Mouse (Mus musculus): ENCODE measurements around the gene Fign.

The Fign gene

GRCm38 (mm10) chr2:64097937-64098617, at the start of gene Fign:
TSS of gene Fign (minus strand) at chr2:64098038.
- CTCF ChIA-PET: no interaction called here

DNA sequence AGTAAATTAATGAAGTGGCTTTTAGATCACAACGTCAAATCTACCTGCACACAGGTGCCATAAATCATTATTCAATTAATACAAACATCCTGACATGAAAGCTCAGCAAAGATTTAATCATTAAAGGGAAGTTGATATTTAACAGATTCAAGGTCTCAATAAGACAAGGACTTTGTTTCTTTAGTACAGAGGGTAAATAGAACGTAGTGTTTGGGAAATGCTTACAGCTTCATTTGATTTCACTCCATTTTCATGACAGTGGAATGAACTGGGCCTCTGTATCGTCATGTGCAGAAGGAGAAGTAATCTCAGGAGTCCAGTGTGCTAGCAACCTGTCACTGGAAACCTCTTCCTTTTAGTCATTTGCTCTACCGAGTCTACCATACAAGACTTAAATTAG, 35.8 kb upstream of the Fign start:
- CTCF ChIA-PET: no interaction called here

DNA sequence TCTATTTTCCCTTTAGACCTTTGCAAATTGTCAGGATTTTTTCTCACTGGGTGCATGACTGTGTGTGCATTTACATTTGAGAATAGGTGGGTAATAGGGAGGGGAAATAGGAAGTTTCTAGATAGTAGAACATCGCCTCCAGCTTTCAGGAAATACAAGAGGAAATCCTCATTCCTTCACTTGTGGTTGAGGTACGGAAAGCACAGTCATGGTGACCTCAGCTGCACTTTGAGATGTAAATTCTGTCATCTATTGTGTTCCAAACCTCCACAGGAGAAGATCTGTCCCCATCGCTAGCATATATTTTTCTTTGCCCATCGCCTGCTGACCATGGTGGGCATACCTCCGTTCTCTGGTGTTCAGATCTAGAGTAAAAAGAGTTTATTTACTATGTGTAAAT, 22.7 kb upstream of the Fign start:
- CTCF ChIA-PET: no interaction called here

DNA sequence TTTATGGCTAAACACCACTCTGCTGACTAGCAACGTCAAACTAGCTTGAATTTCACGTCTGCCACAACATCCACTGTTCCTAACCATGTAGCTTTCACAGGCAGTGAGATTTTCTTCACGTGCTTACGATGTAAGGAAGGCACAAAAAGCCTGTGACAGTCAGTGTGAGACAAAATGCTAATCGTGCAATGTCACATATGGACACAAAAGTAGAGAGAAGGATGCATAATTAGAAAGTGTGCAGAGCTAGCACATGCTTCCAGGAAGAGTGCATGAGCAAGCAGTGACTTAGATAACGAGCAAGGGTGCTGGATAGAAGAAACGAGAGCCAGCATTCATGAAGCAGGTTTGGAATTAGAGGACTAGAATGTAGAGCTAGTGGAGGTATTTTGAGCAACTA, 18.8 kb upstream of the Fign start:
- CTCF ChIA-PET: no interaction called here

GRCm38 (mm10) chr2:64111133-64111532, 13.3 kb upstream of the Fign start:
- CTCF ChIA-PET: no interaction called here

- CTCF ChIA-PET: no interaction called here
Observed at GRCm38 (mm10) chr2:64109860-64110259, 12.0 kb upstream of the Fign start.

- CTCF ChIA-PET: no interaction called here
Observed at GRCm38 (mm10) chr2:64108040-64108439, 10.2 kb upstream of the Fign start.

DNA sequence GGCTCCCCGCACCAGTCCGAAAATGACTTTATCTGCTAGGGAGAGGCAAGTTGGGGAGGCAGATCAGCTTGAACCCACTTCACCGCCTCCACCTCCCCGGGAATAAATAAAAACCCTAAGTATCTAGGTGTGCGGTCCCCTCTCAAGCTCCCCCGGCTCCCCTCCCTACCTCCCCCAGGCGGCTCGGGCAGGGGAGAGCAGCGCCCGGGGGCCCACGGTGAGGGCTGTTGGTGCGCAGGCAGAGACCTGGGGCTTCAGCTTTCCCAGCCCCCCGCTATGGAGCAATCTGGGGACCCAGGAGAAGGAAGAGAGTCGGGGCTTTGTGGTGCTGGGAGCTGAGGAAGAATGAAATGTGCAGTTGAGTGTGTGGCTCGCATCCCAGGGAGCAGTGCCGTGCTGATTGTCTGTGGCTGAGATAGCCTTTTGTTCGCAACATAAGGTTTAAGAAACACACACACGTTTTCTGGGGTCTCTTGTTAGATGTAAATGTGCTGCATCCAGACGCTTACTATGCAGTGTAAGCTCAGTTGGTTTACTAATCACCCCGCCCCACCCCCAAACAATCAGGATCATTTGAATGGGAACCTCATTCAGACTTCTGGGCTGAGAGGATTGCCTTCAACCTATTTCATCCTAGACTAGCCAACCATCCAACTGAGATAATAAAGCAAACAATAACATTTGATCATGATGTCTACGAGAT, 931 bp upstream of the Fign start:
- CTCF ChIA-PET: no interaction called here

DNA sequence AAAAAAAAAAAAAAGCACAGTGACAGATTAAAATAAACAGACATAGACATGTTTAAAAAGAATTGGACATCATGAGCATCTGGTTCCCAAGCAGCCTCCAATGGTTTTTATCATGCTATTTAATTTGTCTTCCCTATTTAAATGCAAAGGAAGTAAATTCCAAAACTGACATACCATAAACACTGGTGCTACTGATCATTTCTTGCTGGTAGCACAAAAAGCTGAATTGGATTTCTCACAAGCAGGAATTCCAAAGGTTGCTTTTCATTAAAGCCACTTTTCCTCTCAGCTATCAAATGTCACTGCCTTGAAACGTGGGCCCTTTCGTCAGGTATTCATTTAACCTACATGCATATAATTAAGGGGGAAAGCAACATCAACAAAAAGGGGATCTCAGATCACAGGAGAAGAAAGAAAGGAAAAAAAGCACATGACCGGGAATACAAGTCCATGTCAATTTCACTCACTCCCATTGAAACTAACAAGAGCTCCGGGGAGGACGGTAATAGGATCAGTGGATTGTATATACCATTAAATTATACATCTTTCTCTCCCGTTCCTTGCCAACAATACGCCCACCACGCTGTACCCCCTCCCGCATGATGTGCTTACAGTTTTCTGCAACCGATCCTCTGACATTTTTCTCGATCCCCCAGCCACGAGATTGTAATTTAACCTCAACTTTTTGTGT, 972 bp downstream of the Fign start:
- CTCF ChIA-PET: no interaction called here

GRCm38 (mm10) chr2:64096176-64096575, 1.7 kb downstream of the Fign start:
- CTCF ChIA-PET: no interaction called here

- CTCF ChIA-PET: no interaction called here
Observed at GRCm38 (mm10) chr2:64095561-64095960, 2.3 kb downstream of the Fign start.

- CTCF ChIA-PET: interaction anchor here (0.7 kb wide), 1 partner anchor 446 kb away, joined by 20 read pairs; no protein-coding TSS in a partner anchor
Observed at GRCm38 (mm10) chr2:64093087-64093486, 4.8 kb downstream of the Fign start.

GRCm38 (mm10) chr2:64083853-64084427, 13.9 kb downstream of the Fign start:
- CTCF ChIA-PET: interaction anchor here (0.6 kb wide), 1 partner anchor 8 kb away, joined by 3 read pairs; no protein-coding TSS in a partner anchor

GRCm38 (mm10) chr2:64079765-64080164, 18.1 kb downstream of the Fign start:
- CTCF ChIA-PET: no interaction called here

DNA sequence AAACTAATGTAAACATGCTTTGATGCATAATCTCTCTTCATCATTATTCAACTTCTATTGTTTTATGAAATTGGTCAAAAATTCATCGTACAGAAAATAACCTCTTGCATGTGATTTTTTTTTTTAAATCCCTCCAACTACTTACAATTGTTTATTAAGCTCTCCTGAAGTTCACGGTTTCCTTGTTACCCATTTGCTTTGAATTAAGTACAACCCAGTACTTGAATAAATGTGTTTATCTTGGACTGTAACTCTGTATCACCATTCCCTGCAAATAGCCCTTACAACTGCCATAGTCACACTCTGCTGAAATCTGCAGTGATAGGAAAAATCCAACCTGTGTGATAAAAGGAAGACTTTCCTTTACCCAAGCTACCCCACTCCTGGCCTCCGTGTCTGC, 19.3 kb downstream of the Fign start:
- CTCF ChIA-PET: no interaction called here

- CTCF ChIA-PET: no interaction called here
Observed at GRCm38 (mm10) chr2:64077846-64078245, 20.0 kb downstream of the Fign start.

- CTCF ChIA-PET: interaction anchor here (0.7 kb wide), 1 partner anchor 9 kb away, joined by 3 read pairs; no protein-coding TSS in a partner anchor
Observed at GRCm38 (mm10) chr2:64075873-64076272, 22.0 kb downstream of the Fign start.

DNA sequence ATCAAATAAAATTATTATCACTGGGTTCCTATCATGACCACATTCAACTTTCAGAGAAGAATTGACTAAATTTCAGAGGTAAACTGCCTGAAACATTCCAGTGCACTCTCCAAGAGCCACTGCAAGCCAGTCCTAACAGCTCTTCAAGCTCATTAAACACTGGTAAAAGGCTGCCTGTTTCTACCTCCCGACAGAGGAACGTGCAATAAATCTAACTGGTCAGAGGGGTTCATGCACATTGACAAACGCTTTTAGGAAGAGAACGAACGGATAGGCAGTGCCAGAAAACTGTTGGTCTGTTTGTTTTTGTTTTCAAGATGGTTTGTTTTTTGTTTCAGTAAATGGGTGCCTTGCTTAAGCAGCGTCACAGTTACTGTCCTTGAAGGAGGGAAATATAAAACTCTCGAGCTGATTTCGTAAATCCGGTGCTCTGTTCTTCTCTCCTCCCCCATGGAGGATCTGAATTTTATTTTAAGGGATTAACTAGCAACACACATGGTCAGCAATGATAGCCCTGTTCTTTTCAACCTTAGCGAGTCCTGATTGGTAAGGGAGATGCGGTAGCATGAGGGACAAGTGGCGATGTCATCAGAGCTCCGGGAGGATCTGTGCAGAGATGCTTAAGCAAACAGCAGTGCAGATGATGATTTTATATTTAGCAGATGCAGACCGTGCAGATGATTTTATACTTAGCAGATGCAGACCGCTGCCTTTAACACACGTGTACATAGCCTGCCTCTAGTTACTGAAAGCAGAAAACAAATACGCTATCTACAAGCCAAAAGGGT, 23.0 kb downstream of the Fign start:
- CTCF ChIA-PET: no interaction called here

DNA sequence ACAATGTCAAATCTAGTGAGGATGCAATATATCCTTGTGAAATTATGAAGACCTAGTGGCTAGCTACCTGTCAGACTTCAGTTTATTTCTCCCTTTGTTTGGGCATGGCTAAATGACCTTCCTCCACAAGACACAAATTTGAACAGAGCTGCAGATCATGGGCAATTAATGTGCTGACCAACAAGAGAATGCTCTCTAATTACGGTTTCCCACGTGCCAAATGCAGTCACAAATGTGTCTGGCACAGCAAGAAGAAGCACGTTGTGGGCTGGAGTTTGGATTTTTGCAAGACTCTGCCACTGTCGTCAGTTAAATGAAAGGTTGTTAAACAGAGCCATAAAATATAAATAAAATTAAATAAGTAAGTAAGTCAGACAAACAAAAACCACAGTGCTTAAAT, 25.7 kb downstream of the Fign start:
- CTCF ChIA-PET: no interaction called here

DNA sequence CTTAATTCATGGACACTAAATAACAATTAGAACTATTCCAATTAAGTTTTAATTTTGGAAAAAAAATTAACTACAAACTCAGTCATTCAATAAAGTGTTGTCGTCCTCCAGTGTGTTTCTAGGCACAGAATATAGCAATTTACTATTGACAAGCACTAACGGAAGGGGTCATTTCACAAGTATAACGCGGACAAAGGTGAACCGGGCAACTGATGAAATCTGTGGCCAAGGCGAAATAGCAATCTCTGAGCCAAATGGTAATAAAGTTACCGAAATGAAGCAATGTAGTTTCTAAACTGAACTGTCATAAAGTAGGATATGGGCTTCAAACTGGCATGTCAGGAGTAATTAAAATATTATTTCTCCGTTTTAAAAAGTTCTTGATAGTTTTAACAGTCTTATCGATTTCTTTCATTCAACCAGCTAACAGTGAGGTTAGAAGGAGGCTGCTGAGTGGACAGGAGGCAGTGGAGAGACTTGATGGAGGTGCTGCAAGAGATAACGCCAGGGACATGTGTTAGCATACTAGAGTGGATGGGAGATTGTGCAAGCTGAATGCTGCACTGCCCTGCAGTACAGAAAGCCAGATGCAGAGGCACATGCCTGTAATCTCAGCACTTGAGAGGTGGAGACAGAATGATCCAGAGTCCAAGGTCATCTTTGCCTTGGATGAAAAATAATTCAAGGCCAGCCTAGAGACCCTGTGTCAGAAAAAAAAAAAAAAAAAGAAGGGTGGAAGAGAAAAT, 27.7 kb downstream of the Fign start:
- CTCF ChIA-PET: no interaction called here

DNA sequence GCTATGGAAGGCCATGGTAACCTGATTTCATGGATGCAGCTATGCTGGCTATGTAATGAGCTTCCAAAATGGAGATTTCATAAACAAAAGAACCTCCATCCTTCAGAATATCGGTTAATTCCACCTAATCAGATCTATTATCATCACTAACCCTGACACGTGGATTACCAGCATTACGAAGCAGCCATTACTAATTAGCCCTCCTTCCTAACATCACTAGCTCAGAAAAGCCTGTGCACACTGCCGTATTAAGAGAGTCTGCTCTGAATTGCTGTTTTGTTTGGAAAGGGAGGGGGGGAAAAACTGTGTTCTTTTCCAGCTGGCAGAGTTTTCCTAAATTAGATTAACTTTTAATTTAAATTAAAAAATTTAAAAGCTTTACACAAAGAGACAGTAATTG, 32.3 kb downstream of the Fign start:
- CTCF ChIA-PET: no interaction called here

All from spleen, embryonic (tissue).